Mouse (Mus musculus) ES-Bruce4 (cell line): ENCODE measurements around the gene Gm28053. TPM values are rescaled to one million over a fixed set of nuclear protein-coding genes. Genes with fewer than 3 reads are reported as not detected.

Experiments
- H3K27ac ChIP-seq: 2 replicates; pipeline ENCODE4 v1.5.1; 2012; ENCODE audit warnings: low read length, inconsistent platforms; ENCODE audit not compliant: insufficient read depth
- H3K27me3 ChIP-seq: 2 replicates; pipeline ENCODE4 v1.6.1; 2012; ENCODE audit warnings: mild to moderate bottlenecking, low read length, inconsistent platforms; ENCODE audit not compliant: control insufficient read depth, poor library complexity, insufficient read depth, severe bottlenecking
- H3K36me3 ChIP-seq: 2 replicates; pipeline ENCODE4 v1.6.1; 2012; ENCODE audit warnings: inconsistent platforms, mild to moderate bottlenecking, low read length, moderate library complexity; ENCODE audit not compliant: control insufficient read depth, poor library complexity, insufficient read depth, severe bottlenecking
- H3K4me1 ChIP-seq: one replicate; pipeline ENCODE4 v1.8.1; 2011; ENCODE audit warnings: low read length; ENCODE audit not compliant: control insufficient read depth, insufficient read depth
- H3K4me3 ChIP-seq: 2 replicates; pipeline ENCODE4 v1.5.1; 2011; ENCODE audit warnings: low read depth, mild to moderate bottlenecking, low read length
- H3K9ac ChIP-seq: 2 replicates; pipeline ENCODE4 v1.6.1; 2012; ENCODE audit warnings: low read depth, mild to moderate bottlenecking, inconsistent platforms; ENCODE audit not compliant: poor library complexity, severe bottlenecking
- H3K9me3 ChIP-seq: replicated peaks from 2 replicates; pipeline ENCODE4 v1.6.1; 2012; ENCODE audit warnings: mild to moderate bottlenecking, low read length, inconsistent platforms; ENCODE audit not compliant: control insufficient read depth, poor library complexity, insufficient read depth, severe bottlenecking
- CTCF ChIP-seq: IDR thresholded peaks from one replicate; pipeline ENCODE4 v1.8.1; 2011; ENCODE audit warnings: low read depth, low read length
- EP300 ChIP-seq: IDR thresholded peaks from 2 replicates; pipeline ENCODE4 v1.6.1; 2011; ENCODE audit warnings: low read depth, low read length; ENCODE audit not compliant: insufficient read depth
- POLR2A ChIP-seq: IDR thresholded peaks from one replicate; pipeline ENCODE4 v1.8.1; 2011; ENCODE audit warnings: low read length; ENCODE audit not compliant: insufficient read depth
- polyA plus RNA-seq: library from polyadenylated mRNA; stranded (reverse); fragments of >200 nt; gene quantifications from 2 replicates; pipeline ENCODE4 v1.2.4, GENCODE M21; 2011; ENCODE audit warnings: low read depth; ENCODE audit not compliant: missing spikeins, insufficient read depth, insufficient read length

The Gm28053 gene
- polyA plus RNA-seq: not detected in 2 replicates

DNA sequence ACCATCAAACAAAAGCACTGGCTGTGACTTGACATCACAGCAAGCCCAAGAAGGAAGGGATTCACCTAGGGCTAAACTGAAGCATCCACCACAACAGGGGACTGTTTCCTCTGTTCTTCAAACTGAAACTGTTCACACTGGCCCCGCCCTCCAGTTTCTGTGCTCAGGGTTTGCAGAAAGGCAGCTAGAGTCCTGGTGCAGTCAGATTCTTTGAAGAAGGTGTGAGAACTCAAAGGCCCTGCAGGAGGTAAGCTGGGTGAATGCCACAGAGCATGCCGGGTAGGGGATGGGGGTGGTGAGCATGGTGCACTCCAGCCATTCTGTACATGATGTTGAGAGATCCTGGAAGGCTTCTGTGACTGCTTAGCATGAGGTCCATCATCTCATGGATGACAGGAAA, at the start of gene Gm28053, which contains the start of gene Gimap7:
Gene Gm28053, plus strand, starts transcription at position 153 of the 400 bp plus-strand sequence.
Gene Gimap7, plus strand, starts transcription at position 167 of the 400 bp plus-strand sequence.
- no peak within 1 kb of the TSS for H3K9ac ChIP-seq
- TF ChIP-seq EP300: no peak
- TF ChIP-seq POLR2A: no peak
- no peak for TF ChIP-seq CTCF
- H3K36me3 ChIP-seq: no peaks in the 10 kb centered on the region
- H3K27ac ChIP-seq: no peak within 1 kb of the TSS
- H3K4me1 ChIP-seq: no peaks in the 10 kb centered on the region
- H3K4me3 ChIP-seq: no peak within 1 kb of the TSS
- no peaks in the 10 kb centered on the region for H3K27me3 ChIP-seq
- H3K9me3 ChIP-seq: no peaks in the 10 kb centered on the region

DNA sequence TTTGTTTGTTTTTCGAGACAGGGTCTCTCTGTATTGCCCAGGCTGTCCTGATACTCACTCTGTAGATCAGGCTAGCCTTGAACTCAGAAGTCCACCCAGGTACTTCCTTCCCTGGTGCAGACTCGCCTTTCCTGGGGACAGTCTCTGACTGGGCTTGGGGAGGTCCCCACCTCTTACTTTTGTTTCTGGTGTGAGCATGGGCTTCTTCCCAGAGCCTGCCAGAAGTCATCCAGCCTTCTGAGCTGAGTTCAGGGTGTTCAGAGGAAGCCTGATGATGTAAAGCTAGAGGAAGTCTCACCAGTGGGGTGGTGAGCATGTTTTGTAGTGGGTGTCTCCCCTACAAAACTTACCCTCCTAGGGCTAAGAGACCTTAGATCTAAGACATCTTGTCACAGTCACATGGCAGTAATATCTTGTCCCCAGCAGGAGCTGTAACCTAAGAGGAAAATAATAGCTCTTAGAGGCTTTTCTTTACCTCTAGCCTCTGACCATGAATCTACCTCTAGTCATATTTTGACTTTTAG, 48.9 kb upstream of the Gm28053 start:
- no peaks in the 10 kb centered on the region for H3K36me3 ChIP-seq
- no peaks in the 10 kb centered on the region for H3K4me1 ChIP-seq
- no peaks in the 10 kb centered on the region for H3K27me3 ChIP-seq
- H3K9me3 ChIP-seq: peaks cover 5% of the 10 kb centered on the region
- no peak overlapping the region for H3K9ac ChIP-seq
- no peak for TF ChIP-seq EP300
- no peak for TF ChIP-seq CTCF
- no peak for TF ChIP-seq POLR2A
- H3K27ac ChIP-seq: no peak overlapping the region
- H3K4me3 ChIP-seq: no peak overlapping the region

DNA sequence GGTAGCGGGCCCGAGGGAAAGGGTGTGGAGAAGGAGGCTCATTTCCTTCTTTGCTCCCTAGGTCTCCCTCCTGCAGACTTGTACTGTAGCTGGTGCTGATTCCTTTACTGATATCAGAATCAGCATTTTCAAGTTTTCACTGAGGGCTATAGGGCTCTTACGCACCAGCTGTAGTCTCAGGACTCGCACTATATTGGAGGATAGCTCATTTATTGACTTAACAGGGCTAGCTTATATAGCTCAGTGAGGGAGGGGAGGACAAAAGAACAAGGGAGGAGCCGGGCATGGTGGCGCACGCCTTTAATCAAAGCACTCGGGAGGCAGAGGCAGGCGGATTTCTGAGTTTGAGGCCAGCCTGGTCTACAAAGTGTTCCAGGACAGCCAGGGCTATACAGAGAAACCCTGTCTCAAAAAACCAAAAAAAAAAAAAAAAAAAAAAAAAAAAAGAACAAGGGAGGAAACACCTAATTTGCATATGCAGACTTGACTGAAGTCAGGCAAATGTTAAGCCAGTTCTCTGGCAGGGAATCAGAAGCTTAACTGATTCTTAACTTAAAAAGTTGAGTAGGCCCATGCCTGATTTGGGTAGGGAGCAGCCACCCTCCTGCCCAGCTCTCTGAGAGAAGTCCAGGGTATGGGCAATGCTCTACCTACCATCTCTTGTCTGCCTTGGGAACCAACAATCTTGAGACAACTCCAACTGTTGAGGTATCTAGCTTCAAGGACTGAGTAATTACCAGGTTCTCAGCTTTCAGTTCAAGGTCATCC, 43.9 kb upstream of the Gm28053 start:
- Histone ChIP-seq H3K9ac (no peak overlapping the region), H3K27me3 (no peaks in the 10 kb centered on the region), H3K4me3 (no peak overlapping the region), H3K36me3 (no peaks in the 10 kb centered on the region), H3K9me3 (peaks cover 5% of the 10 kb centered on the region), H3K4me1 (peaks cover 6% of the 10 kb centered on the region), H3K27ac (peak overlapping the region; percentile 64; the same call in 1 of the 2 replicates)
- TF ChIP-seq POLR2A (no peak), CTCF (no peak), EP300 (no peak)

DNA sequence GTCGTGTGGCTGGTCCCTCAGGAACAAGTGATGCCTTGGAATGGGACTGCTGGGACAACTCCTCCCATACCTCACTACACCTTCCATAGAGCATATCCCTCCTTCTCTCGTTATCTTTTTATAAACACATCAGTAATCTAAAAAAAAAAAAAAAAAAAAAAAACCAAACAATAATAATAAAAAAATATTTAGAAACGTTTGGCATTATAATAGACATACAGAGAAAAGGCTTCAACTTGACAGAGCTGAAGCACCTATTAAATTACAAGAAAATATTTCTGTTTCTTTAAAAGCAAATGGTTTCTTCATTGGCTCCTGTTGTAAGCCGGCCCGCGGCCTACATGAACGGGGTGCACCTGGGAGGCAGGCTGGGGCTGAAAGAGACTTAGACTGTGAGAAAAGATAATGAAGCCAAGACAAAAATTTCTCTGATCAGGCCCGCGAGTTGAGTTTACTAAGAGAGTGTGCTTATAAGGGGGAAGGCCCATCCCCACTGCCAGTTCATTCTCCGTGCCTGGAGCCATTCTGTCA, 42.9 kb upstream of the Gm28053 start:
- TF ChIP-seq EP300: no peak
- no peak for TF ChIP-seq POLR2A
- no peak for TF ChIP-seq CTCF
- Histone ChIP-seq H3K36me3 (no peaks in the 10 kb centered on the region), H3K4me3 (peak overlapping the region; percentile 57), H3K27me3 (no peaks in the 10 kb centered on the region), H3K27ac (peak overlapping the region; percentile 48; the same call in 1 of the 2 replicates), H3K9ac (no peak overlapping the region), H3K9me3 (peaks cover 5% of the 10 kb centered on the region), H3K4me1 (peaks cover 6% of the 10 kb centered on the region)

DNA sequence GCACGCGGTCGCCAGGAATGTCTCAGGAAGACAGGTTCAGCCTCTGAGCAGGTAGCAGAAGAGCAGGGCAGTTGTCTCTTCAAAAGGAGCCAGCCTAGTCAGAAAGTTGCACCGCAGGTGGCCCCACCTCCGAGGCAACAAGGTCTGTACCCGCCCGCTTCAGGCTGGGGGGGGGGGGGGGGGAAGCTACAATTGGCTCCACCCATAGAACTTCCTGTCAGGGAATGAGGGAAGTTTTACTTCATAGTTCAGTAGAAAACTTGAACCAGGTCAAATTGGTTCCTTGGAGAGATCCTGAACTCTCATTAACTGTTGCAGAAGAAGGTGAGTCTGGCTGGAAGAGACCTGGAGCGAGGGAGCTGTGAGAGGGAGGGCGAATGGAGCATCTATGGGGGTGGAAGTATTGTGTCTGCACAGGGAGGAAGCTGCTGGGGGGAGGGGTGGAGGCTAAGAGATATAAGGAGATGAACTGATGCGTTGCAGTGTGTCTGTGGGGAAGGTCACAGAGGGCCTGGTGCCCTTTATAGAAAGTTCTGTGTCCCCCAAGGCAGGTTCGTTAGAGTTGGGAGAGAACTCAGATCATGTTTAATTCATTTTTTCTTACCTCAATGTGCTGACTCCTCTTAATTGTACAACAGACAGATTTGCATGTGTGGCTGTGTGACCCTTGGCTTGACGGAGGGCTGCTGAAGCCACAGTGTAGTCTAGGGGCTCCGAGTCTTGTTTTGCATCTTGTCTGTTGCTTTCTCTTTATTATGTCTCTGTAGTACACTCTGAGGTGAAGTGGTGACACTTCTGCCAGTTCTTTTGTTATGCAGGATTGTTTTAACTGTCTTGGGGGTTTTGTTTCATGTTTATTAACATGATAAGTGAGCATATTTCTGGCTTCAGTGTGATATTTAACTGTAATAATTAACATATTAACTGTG, 42.2 kb upstream of the Gm28053 start, which contains the start of gene Gimap9:
Gene Gimap9, plus strand, starts transcription at position 199 of the 929 bp plus-strand sequence.
- Histone ChIP-seq H3K9me3 (peaks cover 5% of the 10 kb centered on the region), H3K36me3 (no peaks in the 10 kb centered on the region), H3K4me3 (peak within 1 kb of the TSS; percentile 57), H3K27me3 (no peaks in the 10 kb centered on the region), H3K27ac (peak within 1 kb of the TSS; percentile 75), H3K4me1 (peaks cover 6% of the 10 kb centered on the region), H3K9ac (no peak within 1 kb of the TSS)
- TF ChIP-seq CTCF (no peak), POLR2A (no peak), EP300 (no peak)
